Mouse (Mus musculus) cerebral cortex, adult 2 months (tissue): ENCODE data around the gene Vdac1.

Experiments
- WGBS: fragments of 180-500 bp; shearing (Covaris S2); methylation state at CpG from one replicate; pipeline ENCODE4 v1.1.7; 2018; 5-methylcytosine and 5-hydroxymethylcytosine counted together

Gene Vdac1

GRCm38 (mm10) chr11:52374340-52374739, 13.7 kb downstream of the Vdac1 start:
- WGBS: 48% methylated on average over 6 of the region's 6 CpGs

GRCm38 (mm10) chr11:52377579-52377978, 16.9 kb downstream of the Vdac1 start:
- 74% methylated on average over 4 of the region's 4 CpGs for WGBS

- WGBS: 87% methylated on average over 3 of the region's 3 CpGs
Measured at GRCm38 (mm10) chr11:52379241-52379640, 18.6 kb downstream of the Vdac1 start.

- 91% methylated on average over 14 of the region's 14 CpGs for WGBS
Measured at GRCm38 (mm10) chr11:52383741-52384140, 23.1 kb downstream of the Vdac1 start.

- 41% methylated on average over 3 of the region's 3 CpGs for WGBS
Measured at GRCm38 (mm10) chr11:52384667-52385066, 24.0 kb downstream of the Vdac1 start.

GRCm38 (mm10) chr11:52386892-52387291, 26.2 kb downstream of the Vdac1 start:
- 75% methylated on average over 3 of the region's 3 CpGs for WGBS

- WGBS: 91% methylated on average over 12 of the region's 12 CpGs
Measured at GRCm38 (mm10) chr11:52388150-52388549, 27.5 kb downstream of the Vdac1 start.

- WGBS: 95% methylated on average over 5 of the region's 5 CpGs
Measured at GRCm38 (mm10) chr11:52388979-52389378, 28.3 kb downstream of the Vdac1 start.

- 86% methylated on average over 7 of the region's 7 CpGs for WGBS
Measured at GRCm38 (mm10) chr11:52389933-52390332, 29.3 kb downstream of the Vdac1 start.

GRCm38 (mm10) chr11:52394494-52394893, 33.8 kb downstream of the Vdac1 start:
- WGBS: 77% methylated on average over 4 of the region's 4 CpGs

GRCm38 (mm10) chr11:52395343-52395742, 34.7 kb downstream of the Vdac1 start:
- WGBS: 44% methylated on average over 4 of the region's 4 CpGs

GRCm38 (mm10) chr11:52395940-52396596, 35.4 kb downstream of the Vdac1 start, which contains the start of gene 9530068E07Rik:
Gene 9530068E07Rik (plus strand): TSS chr11:52396428.
- WGBS: 1% methylated on average over 38 of the region's 38 CpGs

GRCm38 (mm10) chr11:52396597-52397188, 36.0 kb downstream of the Vdac1 start:
- under 1% methylated on average over 33 of the region's 33 CpGs for WGBS

GRCm38 (mm10) chr11:52397385-52397987, 36.8 kb downstream of the Vdac1 start:
- WGBS: 86% methylated on average over 4 of the region's 4 CpGs

- WGBS: 69% methylated on average over 2 of the region's 2 CpGs
Measured at GRCm38 (mm10) chr11:52401476-52401875, 40.8 kb downstream of the Vdac1 start.

GRCm38 (mm10) chr11:52402566-52402965, 41.9 kb downstream of the Vdac1 start:
- 60% methylated on average over 1 of the region's 1 CpGs for WGBS

GRCm38 (mm10) chr11:52404209-52404608, 43.5 kb downstream of the Vdac1 start:
- 78% methylated on average over 5 of the region's 5 CpGs for WGBS

- WGBS: 84% methylated on average over 9 of the region's 9 CpGs
Measured at GRCm38 (mm10) chr11:52405196-52405688, 44.6 kb downstream of the Vdac1 start.

- WGBS: 83% methylated on average over 5 of the region's 5 CpGs
Measured at GRCm38 (mm10) chr11:52409316-52409715, 48.7 kb downstream of the Vdac1 start.

- 77% methylated on average over 5 of the region's 5 CpGs for WGBS
Measured at GRCm38 (mm10) chr11:52418358-52418757, 57.7 kb downstream of the Vdac1 start.

- WGBS: 61% methylated on average over 5 of the region's 5 CpGs
Measured at GRCm38 (mm10) chr11:52419246-52419645, 58.6 kb downstream of the Vdac1 start.

GRCm38 (mm10) chr11:52419861-52420260, 59.2 kb downstream of the Vdac1 start:
- WGBS: 89% methylated on average over 7 of the region's 7 CpGs
